Mouse (Mus musculus) adipocyte (in vitro differentiated cells): ENCODE results near the gene Dohh.

Source experiments
- DNase-seq: peaks from one replicate; pipeline ENCODE4 v3.0.0-alpha.2; 2016; ENCODE audit warnings: low spot score

Dohh gene

DNA sequence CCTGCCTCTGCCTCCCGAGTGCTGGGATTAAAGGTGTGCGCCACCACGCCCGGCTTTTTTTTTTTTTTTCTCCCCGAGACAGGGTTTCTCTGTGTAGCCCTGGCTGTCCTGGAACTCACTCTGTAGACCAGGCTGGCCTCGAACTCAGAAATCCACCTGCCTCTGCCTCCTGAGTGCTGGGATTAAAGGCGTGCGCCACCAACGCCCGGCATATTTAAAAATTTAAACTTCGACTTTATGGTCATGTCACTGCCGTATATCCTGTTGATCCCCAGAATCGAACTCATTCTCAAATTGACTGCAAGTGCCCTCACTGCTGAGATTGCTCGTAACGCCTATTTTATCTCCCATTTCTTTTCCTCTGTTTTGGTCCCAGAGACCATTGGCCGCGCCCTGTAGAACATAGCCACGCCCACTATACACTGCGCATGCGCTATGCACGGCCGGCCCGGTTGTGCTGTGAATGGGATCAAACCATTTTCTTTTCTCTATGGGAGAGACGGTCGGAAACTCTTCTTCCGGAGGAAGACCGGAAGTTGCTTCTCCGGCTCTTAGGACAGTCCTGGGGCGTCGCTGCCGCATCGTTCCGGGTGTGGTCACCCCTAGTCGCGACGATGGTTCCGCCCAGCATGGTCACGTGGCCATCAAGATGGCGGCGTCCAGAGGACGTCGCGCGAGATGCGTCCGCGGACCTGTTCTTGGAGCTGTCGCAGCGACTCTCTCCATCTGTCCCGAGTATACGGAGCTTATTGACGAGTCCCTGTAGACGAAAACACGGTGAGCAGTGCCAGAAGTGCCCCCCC lies at the start of gene Dohh, which contains the start of gene Gm48551:
Gene Dohh (plus strand): TSS at position 627 of the 803 bp plus-strand sequence.
Gene Gm48551 (plus strand): TSS at position 665 of the 803 bp plus-strand sequence.
- DNase-seq: peak; percentile 99

DNA sequence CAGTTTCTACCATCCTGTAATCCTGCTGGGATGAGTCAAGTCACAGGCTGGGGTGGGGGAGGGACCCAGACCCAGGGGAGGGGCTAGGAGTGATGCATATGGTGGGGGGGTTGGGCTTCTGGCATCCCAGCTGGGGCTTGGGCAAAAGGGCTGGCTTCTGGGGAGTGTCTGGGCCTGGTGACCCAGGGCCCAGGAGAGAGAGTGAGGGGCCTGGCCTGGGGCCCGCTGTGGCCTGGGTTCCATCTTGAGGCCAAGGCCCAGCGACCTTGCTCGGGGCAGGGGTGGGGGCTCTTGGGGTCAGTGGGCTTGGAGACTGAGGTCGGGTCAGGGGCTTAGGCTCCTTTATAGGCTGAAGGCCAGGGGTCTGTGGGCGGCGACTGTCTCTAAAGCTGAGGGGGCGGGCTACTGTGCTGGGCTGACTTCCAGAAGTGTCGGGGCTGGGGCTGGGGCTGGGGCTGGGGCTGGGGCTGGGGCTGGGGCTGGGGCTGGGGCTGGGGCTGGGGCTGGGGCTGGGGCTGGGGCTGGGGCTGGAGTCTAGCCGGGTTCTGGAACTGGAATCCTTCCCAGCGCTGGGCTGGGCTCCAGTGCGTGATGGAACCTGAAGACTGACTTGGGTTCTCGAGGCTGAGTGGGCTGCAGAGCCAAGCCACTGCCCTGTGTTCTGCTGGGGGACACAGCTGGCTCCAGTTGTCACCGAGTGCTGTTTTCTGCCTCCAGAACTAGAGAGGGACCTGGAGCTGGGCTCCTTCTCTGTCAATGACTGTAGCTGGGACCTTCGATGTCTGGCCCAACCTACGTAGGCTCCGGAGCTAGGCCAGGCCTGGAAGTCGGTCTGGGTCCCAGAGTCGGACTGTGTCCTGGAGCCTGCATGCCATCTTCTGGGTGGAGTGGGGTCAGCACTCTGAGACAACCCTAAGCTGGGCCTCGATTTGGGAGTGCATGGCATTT lies 48.6 kb upstream of the Dohh start:
- no peak for DNase-seq

DNA sequence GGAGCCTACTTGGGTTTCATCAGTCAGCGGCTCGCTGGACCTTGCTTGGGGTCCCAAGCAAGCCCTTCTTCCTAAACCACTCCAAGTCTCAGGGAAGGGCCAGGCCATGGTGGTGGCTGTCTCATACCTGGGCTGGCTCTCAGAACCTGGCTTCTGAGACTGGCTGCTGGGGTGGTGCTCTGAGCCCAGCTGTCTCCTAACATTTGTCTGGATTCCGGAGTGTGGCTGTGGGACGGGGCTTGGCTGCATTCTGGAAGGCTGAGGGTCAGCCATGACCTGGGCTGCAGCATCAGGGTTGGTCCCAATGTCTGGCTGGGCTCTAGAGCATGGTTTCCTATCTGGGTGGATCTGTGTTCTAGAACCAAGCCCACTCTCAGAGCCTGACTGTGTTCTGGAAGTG lies 47.7 kb upstream of the Dohh start:
- DNase-seq: no peak

DNA sequence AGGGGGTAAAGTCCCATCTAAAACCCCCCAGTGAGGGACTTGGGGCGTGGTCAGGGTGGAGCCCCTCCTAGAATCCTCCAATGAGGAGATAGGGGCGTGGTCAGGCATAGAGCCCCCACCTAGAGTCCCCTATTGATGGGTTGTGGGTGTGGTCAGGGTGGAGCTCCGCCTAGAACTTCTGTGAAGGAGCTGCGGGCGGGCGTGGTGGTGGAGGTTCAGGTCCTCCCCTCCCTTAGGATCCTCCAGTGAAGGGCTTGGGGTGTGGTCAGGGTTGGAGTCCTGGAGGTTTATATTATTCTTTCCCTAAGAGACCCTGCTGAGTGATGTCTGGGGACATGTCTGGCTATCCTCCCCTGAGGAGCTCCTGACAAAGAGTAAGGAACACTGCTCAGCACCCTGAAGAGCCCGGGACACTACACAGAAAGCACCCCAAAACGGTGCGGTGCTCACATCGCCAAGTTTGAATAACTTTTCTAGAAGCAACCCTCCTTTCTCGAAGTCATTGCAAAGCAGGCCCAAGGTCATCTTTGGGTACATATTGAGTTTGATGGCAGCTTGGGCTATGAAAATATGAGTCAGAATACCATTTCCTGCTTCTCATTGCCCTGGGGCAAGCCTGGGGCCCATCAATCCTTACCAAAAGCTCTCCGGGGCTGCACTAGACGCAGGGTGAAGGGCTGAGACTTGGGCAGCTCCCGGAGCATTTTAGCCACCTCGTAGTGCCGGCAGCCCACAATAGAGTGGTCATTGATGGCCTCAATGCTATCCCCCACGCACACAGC lies 43.5 kb upstream of the Dohh start:
- DNase-seq: no peak

DNA sequence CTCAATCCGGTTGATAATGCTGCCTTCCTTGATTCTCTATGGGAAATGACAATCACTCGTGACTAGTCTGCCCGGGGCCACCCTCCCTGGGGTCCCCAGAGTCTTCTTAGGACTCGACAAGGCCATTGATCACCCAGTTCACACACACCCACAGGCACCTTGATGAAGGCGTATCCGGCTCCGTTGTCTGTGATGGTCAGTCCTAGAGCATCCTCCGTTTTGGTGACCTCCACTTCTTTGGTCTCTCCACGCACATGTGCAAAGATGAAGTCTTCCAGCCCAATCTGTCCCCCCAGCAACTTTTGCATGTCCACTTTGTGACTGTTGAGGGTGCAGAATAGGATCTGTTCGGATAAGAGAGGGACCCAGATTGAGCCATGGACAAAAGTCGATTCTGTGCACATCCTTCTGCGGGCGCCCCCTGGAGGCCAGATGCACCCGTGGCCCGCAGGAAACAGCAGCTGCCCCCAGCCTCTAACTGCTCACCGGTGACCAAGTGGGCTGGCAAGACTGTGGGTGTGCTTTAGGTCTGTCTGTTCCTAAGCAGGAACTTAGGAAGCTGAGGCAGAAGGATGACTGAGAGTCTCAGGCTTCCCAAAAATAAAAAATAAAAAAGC lies 42.8 kb upstream of the Dohh start:
- DNase-seq: peak; percentile 54

DNA sequence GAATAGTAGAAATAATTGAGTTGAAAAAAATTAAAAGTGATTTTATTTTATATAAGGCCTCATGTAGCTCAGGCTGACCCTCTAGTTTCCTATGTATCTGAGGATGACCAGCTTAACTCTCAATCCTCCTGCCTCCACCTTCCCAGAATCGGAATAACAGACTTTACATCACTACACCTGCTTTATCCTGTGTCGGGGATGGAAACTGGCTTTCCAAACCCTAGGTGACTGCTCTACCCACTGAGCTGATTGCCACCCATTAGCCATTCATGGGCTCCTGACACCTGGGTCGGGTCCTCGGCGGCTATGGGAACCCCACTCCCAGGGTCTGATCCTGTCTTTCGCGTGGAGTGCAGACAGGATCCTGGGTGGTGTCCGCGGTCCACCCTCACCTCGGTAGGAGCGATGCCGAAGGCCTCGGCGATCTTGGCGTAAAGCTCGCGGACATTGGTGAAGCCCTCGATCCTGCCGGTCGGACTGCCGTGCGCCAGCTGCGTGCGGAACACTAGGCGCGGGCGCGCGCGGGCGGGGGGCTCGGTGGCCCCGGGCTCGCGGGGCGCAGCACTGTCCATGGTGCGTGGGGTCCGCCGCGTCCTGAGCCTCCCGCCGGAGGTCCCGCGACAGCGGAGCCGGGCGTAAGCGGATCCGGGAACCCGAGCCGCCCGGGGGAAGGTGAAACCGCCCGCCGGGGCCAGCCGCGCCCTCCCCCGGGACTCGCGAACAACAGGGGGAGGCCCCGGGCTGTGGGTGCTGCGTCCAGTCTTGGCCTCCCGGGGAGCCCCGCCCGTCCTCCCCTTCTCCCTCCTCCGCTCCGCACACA lies 41.3 kb upstream of the Dohh start, which contains the start of gene Gipc3:
Gene Gipc3 (minus strand): TSS at position 581 of the 820 bp plus-strand sequence.
- DNase-seq: no peak

DNA sequence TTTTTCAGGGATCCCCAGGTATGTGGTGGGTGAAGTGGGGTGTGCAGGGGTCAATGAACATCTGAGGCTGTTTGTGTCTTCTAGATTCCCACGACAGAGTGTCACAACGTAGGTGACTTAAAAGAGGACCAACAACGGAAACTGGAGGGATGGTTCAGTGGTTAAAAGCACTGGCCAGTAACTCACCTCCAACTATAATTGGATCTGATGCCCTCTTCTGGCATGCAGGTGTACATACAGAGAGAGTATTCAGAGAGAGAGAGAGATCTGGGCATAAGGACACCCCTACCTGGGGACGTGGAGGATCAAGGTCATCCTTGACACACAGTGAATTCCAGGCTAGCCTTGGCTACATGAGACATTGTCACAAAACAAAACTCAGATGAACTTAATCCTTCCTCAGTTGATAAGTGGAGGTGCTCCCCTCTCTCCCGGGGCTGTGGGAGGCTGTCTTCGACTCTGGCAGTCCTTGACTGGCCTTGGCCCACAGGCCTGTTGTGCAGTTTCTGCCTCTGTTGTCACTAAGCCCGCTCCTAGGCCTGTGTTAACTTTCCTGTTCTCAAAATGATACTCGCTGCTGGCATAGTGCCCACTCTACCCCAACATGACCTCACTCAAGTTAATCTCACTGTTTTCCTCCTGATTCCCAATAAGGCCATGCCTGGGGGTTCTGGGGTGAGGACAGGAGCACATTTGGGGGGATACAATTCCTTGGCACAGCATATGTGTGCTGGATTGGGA lies 39.6 kb upstream of the Dohh start:
- DNase-seq: no peak

DNA sequence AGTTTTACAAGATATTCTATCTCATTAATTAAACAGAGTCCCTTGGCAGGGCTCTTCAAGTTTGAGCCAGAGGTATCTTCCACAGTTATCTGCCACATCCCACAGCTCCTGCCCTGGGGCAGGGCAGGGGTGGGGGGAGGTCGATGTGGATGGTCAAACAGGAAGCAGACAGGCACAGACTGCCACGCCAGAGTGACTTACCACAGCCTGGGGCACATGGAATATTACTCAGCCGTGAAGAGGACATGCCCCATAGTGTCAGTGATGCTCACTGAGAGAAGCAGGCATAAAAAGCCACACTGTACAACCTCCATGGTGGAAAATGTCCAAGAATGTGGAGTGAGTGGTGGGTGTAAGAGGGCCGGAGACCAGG lies 39.1 kb upstream of the Dohh start:
- DNase-seq: no peak

DNA sequence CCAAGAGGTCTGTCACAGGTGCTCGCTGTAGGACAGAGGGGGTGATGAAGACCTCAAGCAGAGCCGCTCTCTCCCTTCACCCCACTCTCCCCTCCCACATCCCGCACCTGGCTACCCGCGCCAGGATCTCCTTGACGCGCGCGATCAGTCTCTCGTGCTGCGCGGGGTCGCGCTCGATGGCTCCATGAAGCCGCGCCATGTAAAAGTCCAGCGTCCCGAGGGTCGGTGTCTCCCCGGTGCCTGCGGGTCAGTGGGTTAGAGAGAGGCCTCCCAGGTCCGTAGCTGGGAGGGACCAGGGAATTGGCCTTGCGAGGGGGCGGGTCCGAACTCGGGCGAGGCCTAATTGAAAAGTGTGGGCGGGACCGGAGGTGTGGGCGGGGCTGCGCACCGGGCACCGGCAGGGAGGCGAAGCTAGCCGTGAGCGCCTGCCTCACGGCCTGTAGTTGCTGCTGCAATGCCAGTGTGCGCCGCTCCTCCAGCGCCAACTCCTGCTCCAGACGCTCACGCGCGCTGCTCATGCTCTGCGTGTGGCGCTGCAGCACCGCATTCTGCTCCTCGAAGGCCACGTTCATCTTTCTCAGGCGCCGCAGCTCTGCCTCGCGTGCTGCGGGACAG lies 37.7 kb upstream of the Dohh start:
- DNase-seq: no peak

DNA sequence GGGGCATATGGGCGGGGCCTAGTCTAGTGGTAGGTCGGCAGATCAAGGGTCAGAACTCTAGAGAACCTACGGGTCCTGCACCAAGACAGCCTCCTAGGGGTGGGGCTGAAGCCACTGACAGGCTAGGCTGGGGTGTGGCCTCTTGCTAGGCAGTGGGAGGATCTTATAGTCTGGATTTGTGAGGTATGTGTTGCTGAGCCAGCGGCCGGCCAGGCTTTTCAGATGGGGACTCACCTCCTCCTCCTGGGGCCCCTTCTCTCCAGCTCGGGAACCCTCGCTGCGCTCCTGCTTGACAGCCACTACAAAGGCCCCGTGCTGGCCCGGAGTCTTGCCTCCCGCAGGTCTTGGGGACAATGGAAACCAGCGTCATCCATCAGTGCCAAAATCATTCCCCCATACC lies 35.1 kb upstream of the Dohh start:
- DNase-seq: peak; percentile 67

DNA sequence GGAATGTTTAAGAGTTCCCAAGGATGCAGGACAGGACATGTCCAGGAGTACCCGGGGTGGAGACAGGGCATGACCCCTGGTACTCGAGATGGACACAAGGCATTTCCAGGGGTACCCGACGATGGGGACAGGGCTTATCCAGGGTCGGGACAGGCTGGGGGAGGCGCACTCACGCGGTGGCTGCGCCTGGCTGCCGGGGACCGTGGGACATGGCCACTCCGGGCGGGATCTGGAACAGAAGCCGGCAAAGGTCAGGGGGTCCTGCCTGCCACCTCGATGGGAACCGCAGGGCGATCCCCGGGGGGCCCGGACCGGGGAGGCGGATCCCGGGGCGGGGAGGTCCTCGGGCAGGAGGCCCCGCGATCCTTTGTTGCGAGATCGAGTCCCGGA lies 34.3 kb upstream of the Dohh start:
- DNase-seq: no peak

DNA sequence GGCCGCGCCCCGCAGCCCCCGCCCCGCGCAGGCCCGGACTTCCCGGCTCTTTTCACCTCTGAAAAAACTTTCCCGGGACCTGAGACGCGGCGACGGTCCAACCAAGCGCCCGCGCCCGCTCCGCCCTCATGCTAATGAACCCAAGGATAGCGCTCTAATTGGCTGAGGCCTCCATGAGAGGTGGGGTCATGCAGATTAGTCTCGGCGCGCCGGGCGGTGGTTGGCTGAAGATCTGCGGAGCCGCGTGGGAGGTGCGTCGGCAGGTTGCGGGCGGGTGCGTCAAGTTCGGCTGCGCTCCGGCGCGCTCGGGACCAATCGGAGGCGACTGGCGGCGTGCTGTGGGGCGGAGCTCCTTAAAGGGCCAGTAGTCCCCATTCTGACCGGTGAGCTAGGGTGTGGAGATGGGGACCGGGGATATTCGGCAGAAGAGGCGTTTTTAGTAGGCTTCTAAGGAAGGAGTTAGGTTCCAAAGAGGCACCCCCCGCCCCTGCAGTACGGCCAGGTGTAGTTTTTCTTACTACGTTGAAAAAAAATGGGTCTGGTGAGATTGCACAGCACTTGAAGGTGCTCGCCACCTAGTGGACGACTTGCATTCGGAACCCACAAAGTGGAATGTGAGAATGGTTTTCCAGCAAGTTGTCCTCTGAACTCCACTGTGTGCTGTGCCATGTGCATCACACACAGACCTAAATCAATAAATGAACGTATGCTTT lies 33.7 kb upstream of the Dohh start, which contains the start of gene Hmg20b:
Gene Hmg20b (minus strand): TSS at position 130 of the 713 bp plus-strand sequence.
- peak; percentile 98 for DNase-seq

DNA sequence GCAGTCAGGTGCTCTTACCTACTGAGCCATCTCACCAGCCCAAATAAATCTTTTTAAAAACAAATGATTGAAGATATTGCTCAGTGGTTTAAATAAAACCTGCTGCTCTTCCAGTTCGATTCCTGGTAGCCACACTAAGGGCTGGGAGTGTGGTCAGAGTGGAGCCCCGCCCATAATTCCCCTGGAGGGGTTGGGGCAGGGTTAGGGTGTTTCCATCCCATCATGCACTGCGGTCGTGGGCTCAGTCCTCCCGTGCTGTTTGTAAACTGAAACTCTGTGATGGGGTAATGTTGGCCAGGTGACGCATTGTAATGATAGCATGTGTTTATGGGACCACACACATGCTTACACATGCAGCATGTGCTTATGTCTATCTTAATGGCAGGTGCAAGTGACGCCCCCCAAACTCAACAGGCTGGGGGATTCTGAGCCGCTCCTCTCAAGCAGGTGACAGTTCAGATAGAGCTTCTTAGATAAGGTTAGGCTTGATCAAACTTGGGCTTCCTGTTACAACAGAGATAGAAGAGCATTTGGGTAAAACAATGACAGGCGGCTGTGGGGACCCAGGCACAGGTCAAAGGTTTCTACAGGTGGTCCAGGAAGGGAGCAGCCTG lies 32.4 kb upstream of the Dohh start:
- no peak for DNase-seq

DNA sequence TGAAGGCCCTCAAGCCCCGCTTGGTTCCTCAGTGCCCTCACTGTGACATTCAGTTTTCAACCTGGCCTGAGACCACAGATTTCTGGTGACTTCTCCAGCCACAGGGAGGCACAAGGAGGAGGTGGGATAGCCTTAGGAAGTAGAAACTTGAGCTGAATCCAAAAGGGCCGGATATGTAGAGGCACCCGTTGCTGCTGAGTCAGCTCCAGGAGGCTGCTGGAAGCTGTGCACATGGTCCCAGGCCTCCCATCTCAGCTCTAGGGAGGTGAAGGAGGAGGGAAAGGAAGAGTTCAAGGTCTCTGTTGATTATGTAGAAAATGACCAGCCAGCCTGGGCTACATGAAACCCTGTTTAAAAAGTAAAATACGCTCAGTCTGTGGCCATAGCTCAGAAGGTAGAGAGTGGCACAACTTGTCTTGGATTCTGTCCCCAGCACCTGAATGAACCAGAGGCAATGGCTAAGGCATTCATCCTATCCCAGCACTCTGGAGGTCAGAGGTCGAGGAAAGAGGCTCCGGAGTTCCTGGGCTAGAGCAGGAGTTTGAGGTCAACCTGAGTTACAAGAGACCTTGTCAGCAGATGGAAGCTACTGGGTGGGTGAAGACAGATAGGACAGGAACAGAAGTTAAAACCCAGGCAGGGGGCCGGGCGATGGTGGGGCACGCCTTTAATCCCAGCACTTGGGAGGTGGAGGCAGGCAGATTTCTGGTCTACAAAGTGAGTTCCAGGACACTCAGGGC lies 29.3 kb upstream of the Dohh start:
- DNase-seq: no peak

DNA sequence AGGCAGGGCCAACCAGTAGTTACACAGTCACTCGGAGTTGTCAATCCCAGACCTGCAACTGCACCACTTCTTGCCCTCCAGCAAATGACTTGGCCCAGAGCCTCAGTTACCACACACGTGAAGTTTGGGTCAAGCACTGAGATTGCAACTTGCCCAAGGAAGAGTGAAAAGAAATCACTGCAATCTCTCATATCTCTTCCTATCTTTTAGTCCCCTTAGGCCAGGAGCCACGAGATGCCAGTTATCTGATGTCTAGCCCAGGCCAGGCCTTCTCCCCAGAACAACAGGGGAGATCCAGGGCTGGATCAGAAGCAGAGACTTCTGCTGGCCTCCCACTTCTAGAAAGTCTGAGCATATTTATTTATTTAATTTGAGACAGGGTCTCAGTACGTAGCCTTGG lies 28.7 kb upstream of the Dohh start:
- peak; percentile 35 for DNase-seq

DNA sequence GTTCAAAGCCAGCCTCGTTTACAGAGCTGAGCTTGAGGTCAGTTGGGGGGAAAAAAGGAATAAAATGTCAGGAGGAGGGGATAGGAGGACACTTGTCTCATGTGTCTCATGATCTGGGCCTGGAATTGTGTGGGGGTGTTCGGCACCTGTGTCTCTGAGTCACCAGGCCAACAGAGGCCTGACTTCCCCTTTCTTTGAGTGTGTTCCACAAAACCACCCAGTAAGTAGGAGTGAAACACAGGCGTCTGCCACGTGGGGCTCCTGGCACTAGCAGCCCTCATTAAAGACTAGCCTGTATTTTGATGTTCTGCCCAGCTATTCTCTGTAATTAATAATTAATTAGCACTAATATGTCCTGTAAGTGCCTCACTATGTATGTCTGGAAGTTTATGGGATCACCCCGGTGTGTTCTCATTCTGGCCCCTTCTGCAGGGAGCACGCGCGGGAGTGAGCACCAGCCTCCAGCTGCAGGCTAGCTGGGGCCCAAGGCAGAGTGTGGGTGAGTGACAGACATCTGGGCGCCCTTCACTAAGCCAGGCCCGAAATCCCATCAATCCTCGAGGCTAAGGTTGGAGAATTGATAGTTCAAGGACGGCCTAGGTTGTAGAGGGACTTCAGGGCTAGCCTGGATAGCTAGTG lies 27.8 kb upstream of the Dohh start:
- DNase-seq: no peak
